Mouse (Mus musculus) right cerebral cortex, adult 2 months (tissue): ENCODE results near the gene Scnm1.
A peak's percentile ranks its signal among the peaks of the same experiment; 100 is the strongest.
"Not testable (repeated sequence)": the region's sequence is repeated elsewhere in the genome, so short reads cannot be mapped to it uniquely, and the experiment has no call there.

Experiments used
- DNase-seq, 2 experiments: peaks; one replicate each; pipeline ENCODE4 v3.0.0; 2021 to 2022; ENCODE audit warnings: low spot score in 2 of 2

The Scnm1 gene

DNA sequence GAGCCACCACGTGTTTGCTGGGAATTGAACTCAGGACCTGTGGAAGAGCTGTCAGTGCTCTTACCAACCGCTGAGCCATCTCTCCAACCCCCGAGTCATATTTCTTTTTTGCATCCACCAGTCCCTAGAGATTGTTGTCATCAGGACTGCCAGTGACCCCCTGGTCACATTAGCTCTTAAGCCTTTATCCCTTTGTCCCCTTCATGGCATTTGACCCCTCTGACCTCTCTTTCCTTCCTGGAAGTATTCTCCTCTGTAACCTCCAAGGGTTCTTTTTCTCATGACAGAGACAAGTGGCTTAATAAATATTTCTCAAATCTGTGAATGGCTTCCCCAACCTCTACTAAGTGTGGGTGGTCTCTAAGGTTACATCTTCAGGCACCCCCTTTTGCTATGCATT lies 14.1 kb upstream of the Scnm1 start:
- no peak for DNase-seq

GRCm38 (mm10) chr3:95142617-95143011 lies 8.8 kb upstream of the Scnm1 start:
- DNase-seq = peak; percentile 87 to 94

- DNase-seq = no peak
Measured at GRCm38 (mm10) chr3:95141952-95142616, 8.3 kb upstream of the Scnm1 start, which contains the start of gene Tnfaip8l2. TSS of gene Tnfaip8l2 (minus strand) at chr3:95142360.

DNA sequence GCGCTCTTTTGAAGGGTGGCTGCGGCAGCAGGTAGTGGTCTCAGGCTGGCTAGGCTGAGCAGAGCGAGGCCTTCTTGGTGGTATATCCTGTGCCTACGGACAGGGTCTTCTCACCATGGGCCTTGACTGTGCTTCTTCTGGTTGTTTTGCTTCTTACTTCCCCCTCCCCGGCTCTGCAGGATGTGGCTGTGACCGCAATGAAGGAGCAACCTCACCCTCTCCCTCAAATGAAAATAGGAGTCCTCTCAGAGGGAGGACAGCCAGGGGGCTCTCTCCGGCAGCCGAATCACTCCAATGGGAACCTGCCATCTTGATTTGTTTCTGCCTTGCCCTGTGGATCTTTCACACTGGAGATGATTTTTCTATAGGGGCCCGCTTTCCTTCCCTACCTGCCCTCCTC lies 7.7 kb upstream of the Scnm1 start:
- DNase-seq = no peak

- DNase-seq = no peak
Measured at GRCm38 (mm10) chr3:95140795-95141194, 7.0 kb upstream of the Scnm1 start.

DNA sequence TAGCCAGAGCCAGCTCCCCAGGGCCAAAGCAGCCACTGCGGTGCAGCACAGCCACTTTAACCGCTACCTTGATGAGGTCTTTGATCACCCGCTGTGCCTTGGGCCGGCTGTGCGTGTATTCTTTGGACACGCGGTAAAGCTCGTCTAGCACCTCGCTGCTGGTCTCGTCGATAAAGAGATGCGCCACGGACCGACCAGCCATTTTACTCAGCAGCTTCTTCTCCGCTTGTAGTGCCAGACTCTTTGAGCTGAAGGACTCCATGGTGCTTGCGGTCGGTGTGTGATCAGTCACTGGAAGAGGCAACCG lies 6.4 kb upstream of the Scnm1 start:
- DNase-seq = no peak

DNA sequence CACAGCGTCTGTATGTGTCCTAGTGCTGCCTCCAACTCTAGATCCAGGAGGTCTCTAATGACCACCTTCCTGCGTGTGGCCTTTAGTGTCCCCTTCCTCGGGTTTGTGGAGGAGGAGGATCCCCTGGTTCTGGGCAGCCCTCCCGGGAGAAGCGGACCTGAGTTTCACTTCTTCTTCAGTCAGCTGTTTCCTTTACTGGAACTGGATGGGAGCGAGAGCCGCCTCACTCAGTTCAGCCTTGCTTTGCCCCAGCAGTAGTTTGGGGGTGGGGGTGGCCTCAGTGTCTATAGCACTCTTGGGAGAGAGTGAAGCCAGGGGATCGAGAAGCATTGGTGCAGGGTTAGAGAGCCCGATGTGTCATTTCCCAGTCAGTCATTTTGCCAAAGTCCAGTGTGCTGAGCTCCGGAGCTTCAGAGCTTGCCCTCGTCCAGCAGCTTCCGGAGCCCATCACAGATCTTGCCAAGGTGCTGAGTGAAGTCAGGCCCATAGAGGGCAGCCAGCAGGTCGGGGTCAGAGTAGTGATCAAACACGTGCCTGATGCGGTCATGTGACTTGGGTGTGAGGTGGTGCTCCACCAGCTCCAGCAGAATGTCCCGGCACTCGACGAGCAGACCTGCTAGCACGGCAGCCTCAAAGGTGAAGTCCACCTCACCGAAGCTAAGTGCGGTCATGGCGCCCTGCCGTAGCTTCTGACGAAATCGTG lies 5.9 kb upstream of the Scnm1 start:
- DNase-seq = no peak

- no peak for DNase-seq
Measured at GRCm38 (mm10) chr3:95136336-95136735, 2.5 kb upstream of the Scnm1 start.

DNA sequence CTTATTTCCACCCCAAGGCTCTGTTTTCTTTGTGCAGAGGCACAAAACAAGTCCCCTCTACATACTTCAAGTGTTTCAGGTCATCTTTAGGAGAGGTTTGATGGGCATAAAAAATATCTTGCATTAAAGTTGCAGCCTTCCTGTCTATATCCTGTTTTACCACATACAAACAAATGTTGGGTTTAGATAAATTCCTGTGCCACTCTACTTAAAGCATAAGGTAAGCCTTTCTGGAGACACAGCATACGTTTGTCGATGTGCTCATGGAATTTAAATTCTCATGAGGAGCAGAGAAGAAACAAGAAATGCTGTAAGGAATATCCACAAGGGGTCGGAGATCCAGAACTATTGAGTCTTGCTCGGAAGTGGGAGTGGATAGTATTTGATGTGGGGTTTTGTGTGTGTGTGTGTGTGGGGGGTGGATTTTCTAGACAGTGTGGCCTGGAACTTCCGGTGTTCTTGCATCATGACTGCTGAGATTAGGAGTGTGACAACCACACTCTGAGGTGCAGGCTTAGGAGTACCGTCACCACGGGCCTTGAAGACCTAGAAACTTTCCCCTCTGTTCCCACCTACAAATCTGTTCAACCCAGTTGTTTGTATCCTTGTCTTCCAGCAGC lies 1.7 kb upstream of the Scnm1 start:
- no peak for DNase-seq

- DNase-seq = peak in 1 of 2 experiments; percentile 64
Measured at GRCm38 (mm10) chr3:95135023-95135422, 1.2 kb upstream of the Scnm1 start.

GRCm38 (mm10) chr3:95134133-95134532 lies 322 bp upstream of the Scnm1 start:
- DNase-seq = not testable (repeated sequence)

- DNase-seq = no peak
Measured at GRCm38 (mm10) chr3:95133176-95133575, 635 bp downstream of the Scnm1 start.

GRCm38 (mm10) chr3:95132389-95132788 lies 1.4 kb downstream of the Scnm1 start:
- not testable (repeated sequence) for DNase-seq

GRCm38 (mm10) chr3:95130081-95130480 lies 3.7 kb downstream of the Scnm1 start:
- no peak for DNase-seq

- DNase-seq = no peak
Measured at GRCm38 (mm10) chr3:95129226-95129651, 4.6 kb downstream of the Scnm1 start.

DNA sequence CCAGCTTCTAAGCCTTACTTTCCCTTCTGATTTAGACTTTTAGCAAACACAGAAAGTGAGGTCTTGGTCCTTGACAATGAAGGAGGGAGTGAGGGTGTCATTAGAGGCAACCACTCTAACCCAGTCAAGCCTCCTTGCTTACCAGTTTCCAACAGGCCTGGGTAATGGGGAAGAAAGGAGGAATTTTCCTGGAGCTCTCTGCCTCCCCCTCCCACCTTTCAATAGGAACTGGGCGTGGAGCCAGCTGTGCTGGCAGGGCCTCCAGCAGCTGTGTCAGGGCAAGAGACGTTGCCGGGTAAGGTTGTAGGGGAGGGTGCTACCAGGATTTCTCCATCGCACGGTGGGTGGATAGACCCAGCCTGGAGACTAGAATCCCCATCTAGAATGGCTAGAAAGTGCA lies 8.8 kb downstream of the Scnm1 start:
- no peak for DNase-seq

DNA sequence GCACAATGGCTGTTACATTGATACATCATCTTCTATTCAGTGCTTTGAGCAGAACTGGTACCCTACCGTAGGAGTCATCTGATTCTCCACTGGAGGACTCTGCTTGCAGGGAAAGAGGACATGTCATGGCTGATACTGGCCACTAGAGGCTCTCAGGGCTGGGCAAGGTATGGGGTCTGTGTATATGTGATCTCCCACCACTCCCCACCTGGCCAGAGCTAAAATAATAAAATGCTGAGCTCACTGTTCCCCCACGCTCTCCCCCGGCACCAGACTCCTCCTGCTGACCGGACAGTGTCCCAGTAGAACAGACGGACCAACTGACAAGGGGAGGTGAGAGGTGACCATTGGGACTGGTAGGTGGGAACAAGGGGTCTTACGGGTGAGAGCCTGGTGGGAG lies 9.6 kb downstream of the Scnm1 start, which contains the start of gene Tmod4:
Tmod4 (plus strand) TSS at position 231 of the 400 bp plus-strand sequence.
- DNase-seq = no peak

GRCm38 (mm10) chr3:95121580-95121979 lies 12.2 kb downstream of the Scnm1 start:
- DNase-seq = no peak

DNA sequence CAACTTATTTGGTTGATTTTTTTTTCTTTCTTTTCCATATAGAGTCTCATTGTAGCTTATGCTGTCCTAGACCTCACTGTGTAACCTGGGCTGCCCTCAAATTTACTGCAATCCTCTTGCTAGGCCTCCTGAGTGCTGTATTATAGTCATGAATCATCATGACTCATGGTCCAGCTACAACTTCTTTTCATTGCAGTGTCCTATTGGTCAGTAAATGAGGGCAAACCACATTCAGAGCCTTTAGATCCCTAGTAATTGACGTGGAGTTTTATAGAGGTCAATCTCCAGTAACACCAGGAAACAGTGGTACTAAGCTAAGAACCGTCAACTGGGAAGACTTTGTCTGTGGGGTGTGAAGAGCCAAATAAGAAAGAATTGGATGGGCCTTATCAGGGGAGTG lies 16.1 kb downstream of the Scnm1 start:
- no peak for DNase-seq

DNA sequence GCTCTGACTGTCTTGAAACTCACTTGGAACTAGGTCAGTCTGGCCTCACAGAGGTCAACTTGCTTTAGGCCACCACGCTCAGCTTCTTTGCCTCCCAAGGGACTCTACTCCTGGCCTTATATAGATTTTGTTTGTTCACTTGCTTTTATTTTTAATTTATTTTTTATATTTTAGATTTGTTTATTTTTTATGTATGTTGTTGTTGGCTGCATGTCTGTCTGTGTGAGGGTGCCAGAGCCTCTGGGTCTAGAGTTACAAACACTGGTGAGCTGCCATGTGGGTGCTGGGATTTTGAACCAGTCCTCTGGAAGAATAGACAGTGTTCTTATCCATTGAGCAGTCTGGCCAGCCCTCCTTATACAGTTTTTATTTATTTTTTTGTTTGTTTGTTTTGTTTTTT lies 21.1 kb downstream of the Scnm1 start:
- no peak for DNase-seq

DNA sequence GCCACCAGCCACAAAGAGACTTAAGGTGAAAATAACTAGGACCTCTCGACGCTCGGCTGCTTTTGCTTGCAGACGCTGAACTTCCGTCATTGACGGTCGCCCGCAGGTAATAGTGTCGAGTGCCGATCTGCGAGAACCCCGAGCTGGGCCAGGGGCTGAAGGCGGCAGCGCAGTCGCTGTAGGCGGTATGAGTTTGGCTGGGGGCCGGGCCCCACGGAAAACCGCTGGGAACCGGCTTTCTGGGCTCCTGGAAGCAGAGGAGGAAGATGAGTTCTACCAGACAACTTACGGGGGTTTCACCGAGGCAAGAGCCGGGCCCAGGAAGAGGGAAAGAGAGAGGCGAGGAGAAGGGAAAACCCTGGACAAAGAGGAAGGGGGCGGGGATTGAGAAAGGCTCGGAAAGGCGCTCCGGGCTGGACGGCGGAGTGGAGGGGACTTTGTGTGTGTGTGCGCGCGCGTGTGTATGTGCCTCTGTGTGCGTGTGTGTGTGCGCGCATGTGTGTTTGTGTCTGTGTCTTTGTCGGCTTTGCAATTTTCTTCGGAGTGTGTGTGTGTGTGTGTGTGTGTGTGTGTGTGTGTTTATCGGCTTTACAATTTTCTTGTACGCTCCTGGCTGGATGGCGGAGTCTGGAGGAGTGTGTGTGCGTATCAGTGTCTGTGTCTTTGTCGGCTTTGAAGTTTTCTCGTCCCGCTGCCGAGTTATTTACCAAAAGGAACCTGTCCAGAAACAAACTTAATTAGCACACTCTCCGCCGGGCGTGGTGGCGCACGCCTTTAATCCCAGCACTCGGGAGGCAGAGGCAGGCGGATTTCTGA lies 22.7 kb downstream of the Scnm1 start, which contains the start of gene Vps72:
Vps72 (plus strand) TSS at position 112 of the 816 bp plus-strand sequence.
- DNase-seq = peak; percentile 94

DNA sequence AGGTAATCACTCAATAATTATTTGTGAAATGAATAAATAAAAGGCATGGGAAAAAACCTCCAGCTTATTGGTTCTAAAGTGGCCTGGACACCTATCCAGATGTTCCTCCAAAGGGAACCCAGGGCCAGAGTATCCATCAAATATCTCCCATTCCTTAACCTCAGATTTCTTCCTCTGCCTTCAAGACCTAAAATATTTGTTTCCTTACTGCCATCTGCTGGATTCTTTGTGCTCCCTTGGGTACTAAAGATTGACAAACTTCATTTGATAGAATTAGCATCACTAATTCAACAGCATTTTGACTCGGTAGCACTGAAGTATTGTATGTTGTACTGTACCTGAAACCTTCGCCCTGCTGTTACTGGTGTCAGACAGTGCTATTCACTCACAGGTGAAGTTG lies 25.9 kb downstream of the Scnm1 start:
- DNase-seq = no peak
